Mouse (Mus musculus) midbrain, embryonic 16.5 days (tissue): ENCODE results near the gene Msgn1. TPM values are rescaled to one million over a fixed set of nuclear protein-coding genes. Genes with fewer than 3 reads are reported as not detected.

ENCODE experiments used
- ATAC-seq: fragments of 200-750 bp; cut with Nextera tagmentation; 2 replicates; pipeline ENCODE4 v1.8.0; 2017; ENCODE audit warnings: moderate TSS enrichment
- H3K27ac ChIP-seq: fragments of 300-500 bp; sonication (generic); 2 replicates; pipeline ENCODE4 v1.5.1; 2014; ENCODE audit warnings: mild to moderate bottlenecking, low read length, mixed read lengths
- H3K27me3 ChIP-seq: fragments of 300-500 bp; sonication (generic); 2 replicates; pipeline ENCODE4 v1.6.1; 2014; ENCODE audit warnings: low read depth, low read length, mixed read lengths; ENCODE audit not compliant: control insufficient read depth, insufficient read depth
- H3K36me3 ChIP-seq: fragments of 300-500 bp; sonication (generic); 2 replicates; pipeline ENCODE4 v1.6.1; 2014; ENCODE audit warnings: mild to moderate bottlenecking, low read length, moderate library complexity, mixed read lengths; ENCODE audit not compliant: control insufficient read depth, insufficient read depth
- H3K4me1 ChIP-seq: fragments of 300-500 bp; sonication (generic); 2 replicates; pipeline ENCODE4 v1.6.1; 2014; ENCODE audit warnings: mild to moderate bottlenecking, low read length, mixed read lengths; ENCODE audit not compliant: control insufficient read depth, insufficient read depth
- H3K4me2 ChIP-seq: fragments of 300-500 bp; sonication (generic); 2 replicates; pipeline ENCODE4 v1.6.1; 2014; ENCODE audit warnings: mild to moderate bottlenecking, low read length, mixed read lengths
- H3K4me3 ChIP-seq: fragments of 300-500 bp; sonication (generic); 2 replicates; pipeline ENCODE4 v1.5.1; 2014; ENCODE audit warnings: low read depth, mild to moderate bottlenecking, low read length, moderate library complexity, mixed read lengths
- H3K9ac ChIP-seq: fragments of 300-500 bp; sonication (generic); 2 replicates; pipeline ENCODE4 v1.6.1; 2014; ENCODE audit warnings: low read depth, low read length, mixed read lengths
- H3K9me3 ChIP-seq: fragments of 300-500 bp; sonication (generic); replicated peaks from 2 replicates; pipeline ENCODE4 v1.6.1; 2014; ENCODE audit warnings: mild to moderate bottlenecking, low read length, mixed read lengths; ENCODE audit not compliant: control insufficient read depth, poor library complexity, severe bottlenecking
- WGBS: fragments of 180-500 bp; shearing (Covaris S2); extraction: QIAGEN DNeasy Blood & Tissue Kit; methylation state at CpG from one replicate; pipeline ENCODE4 v1.1.7; 2014; 5-methylcytosine and 5-hydroxymethylcytosine counted together
- polyA plus RNA-seq: library from polyadenylated mRNA; unstranded; fragments of >200 nt; fragmentation: Nextera tagmentation; extraction: Ambion mirVana; gene quantifications from 2 replicates; pipeline ENCODE4 v1.2.1, GENCODE M21; 2015

The Msgn1 gene
- polyA plus RNA-seq, 1 experiment from 2014 or later: not detected

DNA sequence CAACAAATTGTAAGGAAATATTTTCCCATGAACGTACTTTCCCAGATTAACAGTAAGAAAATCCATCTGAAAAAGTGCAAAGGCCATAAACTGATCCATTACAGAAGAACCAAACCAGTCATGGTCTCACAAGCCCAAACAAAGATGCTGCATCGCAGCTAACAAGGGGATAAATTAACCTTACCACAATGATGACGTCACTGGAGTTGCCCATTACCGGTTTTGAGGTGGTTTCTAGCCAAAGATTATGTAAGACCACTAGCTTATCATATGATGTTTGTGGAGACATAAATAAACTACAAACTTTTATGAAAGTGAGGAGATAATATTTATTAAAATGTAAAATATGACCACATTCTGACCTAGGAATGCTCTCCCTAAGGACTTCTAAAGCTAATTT is 2.5 kb downstream of the Msgn1 start:
- no peak overlapping the region for H3K4me2 ChIP-seq
- H3K9ac ChIP-seq: no peak overlapping the region
- no peak overlapping the region for H3K4me3 ChIP-seq
- no peaks in the 10 kb centered on the region for H3K9me3 ChIP-seq
- no peaks in the 10 kb centered on the region for H3K27me3 ChIP-seq
- WGBS: 68% methylated on average over 4 of the region's 4 CpGs
- H3K4me1 ChIP-seq: no peaks in the 10 kb centered on the region
- H3K27ac ChIP-seq: no peak overlapping the region
- H3K36me3 ChIP-seq: no peaks in the 10 kb centered on the region
- ATAC-seq: no peak

DNA sequence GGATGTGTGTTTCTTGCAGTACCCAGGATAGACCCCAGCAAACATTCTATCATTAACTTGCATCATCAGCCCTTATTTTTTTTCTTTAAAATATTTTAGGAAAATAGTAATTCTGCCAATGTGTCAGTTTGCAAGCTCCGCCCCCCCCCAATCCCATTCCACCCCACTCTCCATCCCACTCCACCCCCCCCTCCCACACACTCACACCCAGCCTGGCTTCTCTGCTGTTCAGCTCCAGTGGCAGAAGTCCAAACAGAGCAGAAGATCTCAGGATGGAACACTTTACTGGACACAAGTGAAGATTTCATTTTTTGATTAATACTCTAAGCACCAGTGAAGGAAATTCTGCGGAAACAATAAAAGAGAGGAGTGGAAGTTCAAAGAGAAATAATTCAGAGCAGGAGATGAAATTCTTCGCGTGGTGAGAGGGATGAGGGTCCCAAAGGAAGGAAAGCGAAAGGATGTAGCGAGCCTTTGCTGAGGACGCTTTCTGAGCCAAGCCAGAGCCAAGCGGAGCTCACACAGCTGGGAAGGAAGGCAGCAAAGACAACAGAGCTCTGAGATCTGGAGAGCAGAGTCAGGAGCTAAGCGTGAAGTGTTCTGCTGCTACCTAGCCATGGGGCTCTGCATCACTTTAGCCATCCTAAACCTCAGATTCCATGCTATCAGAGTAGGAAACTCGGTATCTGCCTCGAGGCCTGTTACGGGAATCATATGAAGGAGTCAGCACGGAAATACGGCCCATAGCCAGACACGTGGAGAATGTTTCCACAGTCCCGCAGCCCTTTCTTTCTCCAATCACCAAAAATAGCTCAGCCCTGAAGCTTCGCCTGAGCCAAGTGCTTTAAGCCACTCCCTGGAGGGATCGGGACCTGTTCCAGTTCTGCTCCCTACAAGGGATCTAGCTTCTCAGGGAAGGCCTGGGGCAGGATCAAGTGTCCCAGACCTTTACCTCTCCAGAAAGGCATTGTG is 4.8 kb downstream of the Msgn1 start:
- ATAC-seq: no peak
- Histone ChIP-seq H3K36me3 (no peaks in the 10 kb centered on the region), H3K9ac (no peak overlapping the region), H3K4me2 (no peak overlapping the region), H3K9me3 (no peaks in the 10 kb centered on the region), H3K4me1 (no peaks in the 10 kb centered on the region), H3K27me3 (no peaks in the 10 kb centered on the region), H3K4me3 (no peak overlapping the region), H3K27ac (no peak overlapping the region)
- 75% methylated on average over 18 of the region's 18 CpGs for WGBS

DNA sequence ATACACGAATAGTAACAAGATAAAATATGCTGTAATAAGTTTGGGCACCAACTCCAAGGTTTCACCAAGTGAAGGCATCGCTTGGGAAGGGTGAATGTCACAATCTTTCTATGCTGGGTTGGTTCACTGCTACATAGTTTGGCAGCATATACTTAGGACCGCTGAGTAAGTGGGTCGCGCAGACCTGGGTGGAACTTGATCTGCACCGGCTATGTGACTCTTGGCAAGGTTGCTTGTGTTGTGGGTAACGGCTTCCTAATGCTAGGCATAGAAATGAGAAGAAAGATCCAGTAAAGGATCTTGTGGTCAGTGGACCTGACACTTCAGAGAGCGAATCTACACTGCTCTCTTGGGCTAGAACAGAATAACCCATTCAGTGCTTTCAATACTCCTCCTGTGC is 6.3 kb downstream of the Msgn1 start:
- Histone ChIP-seq H3K36me3 (no peaks in the 10 kb centered on the region), H3K27ac (no peak overlapping the region), H3K27me3 (no peaks in the 10 kb centered on the region), H3K4me3 (no peak overlapping the region), H3K9ac (no peak overlapping the region), H3K4me2 (no peak overlapping the region), H3K9me3 (no peaks in the 10 kb centered on the region), H3K4me1 (no peaks in the 10 kb centered on the region)
- no peak for ATAC-seq
- WGBS: 93% methylated on average over 8 of the region's 8 CpGs

DNA sequence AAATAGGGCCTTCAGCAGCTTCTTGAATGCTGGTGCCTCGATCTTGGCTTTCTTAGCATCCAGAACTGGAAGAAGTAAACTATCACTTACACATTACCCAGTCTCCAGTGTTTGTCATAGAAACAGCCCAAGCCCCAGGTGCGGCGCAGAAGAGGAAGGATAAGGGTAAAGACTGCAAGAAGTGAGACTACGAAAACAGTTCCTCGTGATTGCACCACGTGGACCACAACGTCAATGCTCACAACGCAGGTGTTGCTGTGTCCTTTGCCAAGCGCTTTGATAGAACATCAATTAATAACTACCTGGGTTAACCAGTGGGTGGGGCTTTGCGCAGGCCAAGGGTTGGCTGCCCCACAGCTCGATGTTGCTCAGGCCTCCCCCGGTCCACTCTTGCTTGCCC is 8.1 kb downstream of the Msgn1 start:
- Histone ChIP-seq H3K27me3 (no peaks in the 10 kb centered on the region), H3K4me2 (no peak overlapping the region), H3K4me3 (no peak overlapping the region), H3K36me3 (no peaks in the 10 kb centered on the region), H3K27ac (no peak overlapping the region), H3K9ac (no peak overlapping the region), H3K9me3 (no peaks in the 10 kb centered on the region), H3K4me1 (0 out of 2 replicates have a peak, but pooled peaks cover 4% of the 10 kb centered on the region)
- 98% methylated on average over 12 of the region's 12 CpGs for WGBS
- ATAC-seq: no peak

DNA sequence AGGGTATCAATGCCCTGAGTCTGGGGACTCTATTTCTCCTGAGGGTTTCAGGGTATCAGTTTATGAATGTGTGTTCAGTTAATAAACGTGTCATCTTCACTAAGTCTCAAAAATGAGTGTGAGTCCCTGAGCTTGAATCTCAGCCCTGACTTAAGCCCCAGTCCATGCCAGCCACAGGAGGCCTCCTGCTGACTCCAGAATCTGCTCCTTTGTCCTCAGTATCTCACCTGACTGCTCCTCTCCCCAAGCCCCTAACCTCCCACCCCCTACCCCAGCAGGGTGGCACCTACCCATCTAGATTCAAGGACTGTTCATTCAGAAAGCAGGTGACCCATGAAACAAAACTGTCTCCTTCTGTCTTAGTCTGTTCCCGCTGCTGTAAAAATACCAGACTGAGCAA is 10.2 kb downstream of the Msgn1 start:
- Histone ChIP-seq H3K36me3 (no peaks in the 10 kb centered on the region), H3K9ac (no peak overlapping the region), H3K27ac (no peak overlapping the region), H3K4me3 (no peak overlapping the region), H3K4me2 (no peak overlapping the region), H3K9me3 (no peaks in the 10 kb centered on the region), H3K27me3 (no peaks in the 10 kb centered on the region), H3K4me1 (0 out of 2 replicates have a peak, but pooled peaks cover 4% of the 10 kb centered on the region)
- WGBS: 34% methylated on average over 2 of the region's 2 CpGs
- no peak for ATAC-seq

DNA sequence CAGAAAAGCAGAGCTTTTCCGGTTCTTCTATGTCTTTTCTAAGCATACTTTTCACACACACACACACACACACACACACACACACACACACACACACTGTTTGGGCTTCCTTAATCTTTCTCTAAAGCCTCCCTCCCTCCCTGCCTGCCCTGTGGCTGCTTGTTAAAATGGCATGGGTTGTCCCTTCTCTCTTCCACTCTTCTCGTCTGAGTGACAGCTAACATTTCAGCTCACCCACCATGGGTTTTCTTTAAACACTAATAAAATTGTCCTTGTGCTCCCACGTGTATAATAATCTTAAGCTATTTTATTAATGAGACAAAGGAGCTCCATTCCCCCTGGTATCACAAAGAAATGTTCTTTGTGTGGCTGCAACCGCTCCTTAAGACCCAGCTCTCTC is 10.7 kb downstream of the Msgn1 start:
- Histone ChIP-seq H3K36me3 (no peaks in the 10 kb centered on the region), H3K27ac (no peak overlapping the region), H3K9me3 (no peaks in the 10 kb centered on the region), H3K27me3 (no peaks in the 10 kb centered on the region), H3K4me2 (no peak overlapping the region), H3K4me1 (0 out of 2 replicates have a peak, but pooled peaks cover 4% of the 10 kb centered on the region), H3K4me3 (no peak overlapping the region), H3K9ac (no peak overlapping the region)
- ATAC-seq: no peak
- 13% methylated on average over 4 of the region's 4 CpGs for WGBS

DNA sequence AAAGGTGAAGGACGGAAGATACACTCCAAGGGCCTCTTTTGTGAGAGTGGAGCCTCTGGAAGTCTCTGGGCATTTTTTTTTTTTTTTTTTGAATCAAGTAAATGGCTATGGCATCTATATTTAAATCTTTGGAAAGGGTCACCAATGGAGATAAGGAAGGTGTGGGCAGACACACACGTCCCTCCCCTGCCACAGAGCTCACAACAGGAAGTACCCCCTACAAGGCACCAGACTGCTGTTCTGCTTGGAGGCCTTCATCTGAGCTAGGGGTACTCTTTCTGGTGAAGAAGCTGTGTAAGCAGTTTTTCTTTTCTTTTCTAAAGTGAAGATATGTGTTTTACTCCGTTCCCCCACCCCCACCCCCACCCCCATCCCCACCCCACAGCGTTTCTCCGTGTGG is 11.9 kb downstream of the Msgn1 start:
- H3K36me3 ChIP-seq: no peaks in the 10 kb centered on the region
- ATAC-seq: 0 out of 2 replicates have a peak, but pooled peaks have one; percentile 44
- WGBS: 45% methylated on average over 5 of the region's 5 CpGs
- 0 out of 2 replicates have a peak, but pooled peaks cover 4% of the 10 kb centered on the region for H3K4me1 ChIP-seq
- no peak overlapping the region for H3K27ac ChIP-seq
- no peak overlapping the region for H3K9ac ChIP-seq
- H3K9me3 ChIP-seq: no peaks in the 10 kb centered on the region
- no peak overlapping the region; the same call in 1 of the 2 replicates for H3K4me2 ChIP-seq
- H3K27me3 ChIP-seq: no peaks in the 10 kb centered on the region
- H3K4me3 ChIP-seq: no peak overlapping the region

DNA sequence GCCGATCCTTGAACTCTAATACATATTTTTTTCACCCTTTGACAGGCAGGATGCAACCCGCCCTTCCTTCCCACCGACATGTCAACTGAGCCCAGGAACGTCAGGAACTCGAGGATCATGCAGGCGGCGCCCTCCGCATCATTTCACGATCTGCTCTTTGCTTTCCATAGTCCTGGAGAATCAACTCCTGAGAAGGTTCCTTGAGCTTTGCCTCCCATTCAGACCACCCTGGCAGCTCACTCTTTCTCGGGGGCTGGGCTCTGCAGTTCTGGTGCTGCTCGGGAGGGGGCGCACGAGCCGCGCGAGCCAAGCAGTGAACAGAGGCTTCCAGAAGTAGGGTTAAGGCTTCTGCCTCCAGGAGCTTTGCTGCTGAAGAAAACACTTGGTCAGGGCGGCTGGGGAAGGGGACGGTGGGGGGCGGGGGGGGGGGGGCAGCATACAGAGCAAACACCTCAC is 12.6 kb downstream of the Msgn1 start:
- ATAC-seq: peak; percentile 83
- Histone ChIP-seq H3K36me3 (no peaks in the 10 kb centered on the region), H3K4me1 (0 out of 2 replicates have a peak, but pooled peaks cover 4% of the 10 kb centered on the region), H3K4me3 (no peak overlapping the region), H3K9ac (no peak overlapping the region), H3K9me3 (no peaks in the 10 kb centered on the region), H3K27ac (no peak overlapping the region), H3K4me2 (peak overlapping the region; percentile 51), H3K27me3 (no peaks in the 10 kb centered on the region)
- 9% methylated on average over 16 of the region's 19 CpGs for whole genome bisulfite sequencing

DNA sequence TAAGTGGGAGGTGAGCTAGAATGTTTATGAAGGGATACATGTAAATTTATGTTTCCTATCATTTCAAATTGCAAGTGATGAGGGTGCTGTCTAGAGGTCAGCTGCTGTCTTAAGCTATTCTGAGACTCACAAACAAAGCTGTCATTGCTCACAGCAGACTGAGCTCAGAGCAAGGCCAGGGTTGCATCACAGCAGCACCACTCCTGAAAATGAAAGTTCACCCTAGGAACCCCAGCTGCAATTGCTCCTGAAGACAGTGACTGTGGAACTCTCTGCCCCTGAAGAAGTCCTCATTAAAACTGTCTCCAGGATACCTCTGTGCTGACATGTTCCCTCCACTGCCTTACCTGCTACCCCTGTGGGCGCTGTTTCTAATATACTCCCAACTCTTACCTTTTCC is 13.7 kb downstream of the Msgn1 start:
- H3K4me1 ChIP-seq: 0 out of 2 replicates have a peak, but pooled peaks cover 4% of the 10 kb centered on the region
- WGBS: 93% methylated on average over 1 of the region's 1 CpGs

More for the DNA sequence above, 13.7 kb downstream of the Msgn1 start:
- no peaks in the 10 kb centered on the region for H3K27me3 ChIP-seq
- no peaks in the 10 kb centered on the region for H3K36me3 ChIP-seq
- no peak overlapping the region for H3K4me3 ChIP-seq
- ATAC-seq: no peak
- no peaks in the 10 kb centered on the region for H3K9me3 ChIP-seq
- no peak overlapping the region for H3K27ac ChIP-seq
- H3K9ac ChIP-seq: no peak overlapping the region
- no peak overlapping the region for H3K4me2 ChIP-seq
